Mouse (Mus musculus) MEL (cell line): ENCODE data around the gene Ctnnbip1.

Experiments
- EP300 ChIP-seq, 2 experiments: IDR thresholded peaks; 2 replicates each; pipeline ENCODE4 v1.6.1; 2011; ENCODE audit warnings: improper control_type of control experiment in 2 of 2, low read length in 2 of 2, low read depth in 1 of 2, mild to moderate bottlenecking in 1 of 2
- POLR2A ChIP-seq, 2 experiments: IDR thresholded peaks; 2 replicates each; pipeline ENCODE4 v1.6.1; 2011 to 2012; ENCODE audit warnings: low read length in 2 of 2, mild to moderate bottlenecking in 2 of 2, control low read depth in 1 of 2, improper control_type of control experiment in 1 of 2, low read depth in 1 of 2, moderate library complexity in 1 of 2; ENCODE audit not compliant: control insufficient read depth in 1 of 2, insufficient read depth in 1 of 2, poor library complexity in 1 of 2
- TAL1 ChIP-seq: IDR thresholded peaks from 2 replicates; pipeline ENCODE4 v1.6.1; 2012; ENCODE audit warnings: mild to moderate bottlenecking, inconsistent platforms, low read length, moderate library complexity, mixed read lengths
- TBP ChIP-seq: IDR thresholded peaks from 2 replicates; pipeline ENCODE4 v1.8.0; 2011; ENCODE audit warnings: low read depth, low read length, improper control_type of control experiment

- TF ChIP-seq TBP (no peak), POLR2A (IDR thresholded peaks at IDR 0.05; ENCODE audit: control insufficient read depth in 1 of 2, insufficient read depth in 1 of 2, low read depth in 1 of 2, low read length in 2 of 2, poor library complexity in 1 of 2) (no peak), TAL1 (no peak), EP300 (IDR thresholded peaks at IDR 0.05; ENCODE audit: low read depth in 1 of 2, low read length in 2 of 2) (no peak)
Measured at GRCm38 (mm10) chr4:149556111-149556510, 38.1 kb downstream of the Ctnnbip1 start.
